Mouse (Mus musculus): ENCODE measurements around the gene Unc13d.

- TF ChIP-seq CTCF (conservative IDR thresholded peaks at IDR 0.05; ENCODE audit: insufficient read depth, insufficient read length, low read depth, low read length) (no peak), POLR2A (IDR thresholded peaks at IDR 0.05; ENCODE audit: low read depth, low read length) (no peak)
Measured at GRCm38 (mm10) chr11:116028177-116028865, 49.4 kb downstream of the Unc13d start.
